Mouse (Mus musculus) MEL (cell line): ENCODE measurements around the gene Enpep. TPM values are rescaled to one million over a fixed set of nuclear protein-coding genes. Genes with fewer than 3 reads are reported as not detected.

ENCODE experiments used
- DNase-seq: peaks from one replicate; pipeline ENCODE4 v3.0.0; 2011; ENCODE audit warnings: low read depth, low spot score
- H3K27ac ChIP-seq: 2 replicates; pipeline ENCODE4 v1.5.1; 2012; ENCODE audit warnings: low read depth, mild to moderate bottlenecking, control low read depth, low read length, moderate library complexity; ENCODE audit not compliant: control insufficient read depth
- H3K27me3 ChIP-seq, 2 experiments: fragments of 150-350 bp in 1 of 2; sonication (generic) in 1 of 2; 2 replicates each; pipeline ENCODE4 v1.6.1; 2012; ENCODE audit warnings: low read length in 2 of 2, mild to moderate bottlenecking in 2 of 2, improper control_type of control experiment in 1 of 2, moderate library complexity in 1 of 2; ENCODE audit not compliant: insufficient read depth in 2 of 2, control insufficient read depth in 1 of 2
- H3K36me3 ChIP-seq, 2 experiments: 2 replicates each; pipeline ENCODE4 v1.6.1; 2012 to 2014; ENCODE audit warnings: low read length in 2 of 2, improper control_type of control experiment in 1 of 2, inconsistent platforms in 1 of 2, mild to moderate bottlenecking in 1 of 2; ENCODE audit not compliant: insufficient read depth in 2 of 2, control insufficient read depth in 1 of 2
- H3K4me1 ChIP-seq, 2 experiments: fragments of 150-350 bp in 1 of 2; sonication (generic) in 1 of 2; 2 replicates each; pipeline ENCODE4 v1.6.1; 2012; ENCODE audit warnings: low read length in 2 of 2, improper control_type of control experiment in 1 of 2, mild to moderate bottlenecking in 1 of 2; ENCODE audit not compliant: insufficient read depth in 2 of 2, control insufficient read depth in 1 of 2
- H3K4me3 ChIP-seq, 2 experiments: fragments of 150-350 bp in 1 of 2; sonication (generic) in 1 of 2; 2 replicates each; pipeline ENCODE4 v1.5.1; 2012; ENCODE audit warnings: low read depth in 2 of 2, low read length in 2 of 2, mild to moderate bottlenecking in 2 of 2, moderate library complexity in 2 of 2, control low read depth in 1 of 2, improper control_type of control experiment in 1 of 2; ENCODE audit not compliant: control insufficient read depth in 1 of 2, insufficient read depth in 1 of 2
- H3K79me2 ChIP-seq: 2 replicates; pipeline ENCODE4 v1.6.1; 2012; ENCODE audit warnings: mild to moderate bottlenecking, low read length, moderate library complexity; ENCODE audit not compliant: control insufficient read depth, poor library complexity, insufficient read depth
- H3K9ac ChIP-seq: 2 replicates; pipeline ENCODE4 v1.6.1; 2012; ENCODE audit warnings: low read depth, mild to moderate bottlenecking, control low read depth, low read length, moderate library complexity; ENCODE audit not compliant: control insufficient read depth, poor library complexity, severe bottlenecking
- H3K9me3 ChIP-seq: fragments of 150-350 bp; sonication (generic); replicated peaks from 2 replicates; pipeline ENCODE4 v1.6.1; 2012; ENCODE audit warnings: mild to moderate bottlenecking, low read length, improper control_type of control experiment, moderate library complexity; ENCODE audit not compliant: insufficient read depth
- CHD2 ChIP-seq: IDR thresholded peaks from 2 replicates; pipeline ENCODE4 v1.6.1; 2011; ENCODE audit warnings: low read length, improper control_type of control experiment
- CTCF ChIP-seq, 3 experiments: IDR thresholded peaks in 2 of 3; conservative IDR thresholded peaks in 1 of 3; 2 replicates each; pipeline ENCODE4 v1.5.1; 2011 to 2012; ENCODE audit warnings: low read length in 3 of 3, low read depth in 2 of 3, mild to moderate bottlenecking in 2 of 3, improper control_type of control experiment in 1 of 3, inconsistent platforms in 1 of 3, mixed read lengths in 1 of 3, moderate library complexity in 1 of 3; ENCODE audit not compliant: control insufficient read depth in 1 of 3, insufficient read depth in 1 of 3, poor library complexity in 1 of 3, severe bottlenecking in 1 of 3
- E2F4 ChIP-seq: IDR thresholded peaks from 2 replicates; pipeline ENCODE4 v1.6.1; 2011; ENCODE audit warnings: low read depth, low read length, improper control_type of control experiment, borderline replicate concordance
- EP300 ChIP-seq, 2 experiments: IDR thresholded peaks; 2 replicates each; pipeline ENCODE4 v1.6.1; 2011; ENCODE audit warnings: improper control_type of control experiment in 2 of 2, low read length in 2 of 2, low read depth in 1 of 2, mild to moderate bottlenecking in 1 of 2
- ETS1 ChIP-seq: IDR thresholded peaks from 2 replicates; pipeline ENCODE4 v1.6.1; 2012; ENCODE audit warnings: low read depth, mild to moderate bottlenecking, inconsistent platforms, low read length, improper control_type of control experiment, moderate library complexity
- GABPA ChIP-seq: IDR thresholded peaks from 2 replicates; pipeline ENCODE4 v1.6.1; 2012; ENCODE audit warnings: low read depth, mild to moderate bottlenecking, inconsistent platforms, low read length, improper control_type of control experiment, moderate library complexity
- GATA1 ChIP-seq: IDR thresholded peaks from 2 replicates; pipeline ENCODE4 v1.6.1; 2011; ENCODE audit warnings: low read depth, low read length, improper control_type of control experiment
- JUND ChIP-seq: IDR thresholded peaks from 2 replicates; pipeline ENCODE4 v1.6.1; 2011; ENCODE audit warnings: low read depth, mild to moderate bottlenecking, improper control_type of control experiment, low read length
- KAT2A ChIP-seq: conservative IDR thresholded peaks from 2 replicates; pipeline ENCODE4 v1.6.1; 2012; ENCODE audit warnings: low read depth, low read length, improper control_type of control experiment, inconsistent platforms
- MAFK ChIP-seq: IDR thresholded peaks from 2 replicates; pipeline ENCODE4 v1.6.1; 2011; ENCODE audit warnings: low read depth, mild to moderate bottlenecking, low read length, improper control_type of control experiment, borderline replicate concordance
- MAZ ChIP-seq: IDR thresholded peaks from 2 replicates; pipeline ENCODE4 v1.6.1; 2012; ENCODE audit warnings: low read depth, mild to moderate bottlenecking, inconsistent platforms, low read length, improper control_type of control experiment
- MEF2A ChIP-seq: IDR thresholded peaks from 2 replicates; pipeline ENCODE4 v1.6.1; 2014; ENCODE audit warnings: low read depth, mild to moderate bottlenecking, inconsistent platforms, low read length, improper control_type of control experiment; ENCODE audit not compliant: poor library complexity, insufficient replicate concordance, severe bottlenecking; ENCODE audit errors: extremely low read depth
- MXI1 ChIP-seq: IDR thresholded peaks from 2 replicates; pipeline ENCODE4 v1.6.1; 2011; ENCODE audit warnings: mild to moderate bottlenecking, low read depth, low read length, improper control_type of control experiment
- NRF1 ChIP-seq: IDR thresholded peaks from 2 replicates; pipeline ENCODE4 v1.6.1; 2014; ENCODE audit warnings: low read depth, mild to moderate bottlenecking, inconsistent platforms, low read length, improper control_type of control experiment, moderate library complexity; ENCODE audit not compliant: poor library complexity, insufficient read depth, severe bottlenecking
- POLR2A ChIP-seq, 2 experiments: IDR thresholded peaks; 2 replicates each; pipeline ENCODE4 v1.6.1; 2011 to 2012; ENCODE audit warnings: low read length in 2 of 2, mild to moderate bottlenecking in 2 of 2, control low read depth in 1 of 2, improper control_type of control experiment in 1 of 2, low read depth in 1 of 2, moderate library complexity in 1 of 2; ENCODE audit not compliant: control insufficient read depth in 1 of 2, insufficient read depth in 1 of 2, poor library complexity in 1 of 2
- POLR2AphosphoS2 ChIP-seq: IDR thresholded peaks from 2 replicates; pipeline ENCODE4 v1.6.1; 2011; ENCODE audit warnings: low read length, improper control_type of control experiment
- POLR2AphosphoS5 ChIP-seq: IDR thresholded peaks from 2 replicates; pipeline ENCODE4 v1.6.1; 2012; ENCODE audit warnings: low read depth, borderline replicate concordance, mild to moderate bottlenecking, inconsistent platforms, low read length, moderate library complexity, mixed read lengths
- RCOR1 ChIP-seq: IDR thresholded peaks from 2 replicates; pipeline ENCODE4 v1.6.1; 2012; ENCODE audit warnings: low read depth, mild to moderate bottlenecking, inconsistent platforms, low read length, improper control_type of control experiment
- TAL1 ChIP-seq: IDR thresholded peaks from 2 replicates; pipeline ENCODE4 v1.6.1; 2012; ENCODE audit warnings: mild to moderate bottlenecking, inconsistent platforms, low read length, moderate library complexity, mixed read lengths
- UBTF ChIP-seq: IDR thresholded peaks from 2 replicates; pipeline ENCODE4 v1.6.1; 2012; ENCODE audit warnings: low read depth, mild to moderate bottlenecking, inconsistent platforms, low read length, improper control_type of control experiment, moderate library complexity, borderline replicate concordance; ENCODE audit not compliant: insufficient read depth
- USF2 ChIP-seq, 2 experiments: IDR thresholded peaks; 2 replicates each; pipeline ENCODE4 v1.6.1; 2011 to 2012; ENCODE audit warnings: improper control_type of control experiment in 2 of 2, low read length in 2 of 2, borderline replicate concordance in 1 of 2, inconsistent platforms in 1 of 2, low read depth in 1 of 2, mild to moderate bottlenecking in 1 of 2; ENCODE audit not compliant: insufficient read depth in 1 of 2
- ZC3H11A ChIP-seq: IDR thresholded peaks from 2 replicates; pipeline ENCODE4 v1.6.1; 2012; ENCODE audit warnings: low read depth, mild to moderate bottlenecking, inconsistent platforms, low read length, improper control_type of control experiment
- ZMIZ1 ChIP-seq: IDR thresholded peaks from 2 replicates; pipeline ENCODE4 v1.6.1; 2012; ENCODE audit warnings: low read depth, mild to moderate bottlenecking, inconsistent platforms, low read length, improper control_type of control experiment, moderate library complexity
- ZNF384 ChIP-seq: IDR thresholded peaks from 2 replicates; pipeline ENCODE4 v1.6.1; 2012; ENCODE audit warnings: low read depth, mild to moderate bottlenecking, inconsistent platforms, low read length, improper control_type of control experiment
- polyA plus RNA-seq, 2 experiments: library from polyadenylated mRNA; stranded (reverse) in 1 of 2; unstranded in 1 of 2; fragments of >175 nt in 1 of 2; fragments of >200 nt in 1 of 2; gene quantifications; 2 replicates each; pipeline versions ENCODE4 v1.2.1 to v1.2.4; 2012; ENCODE audit warnings: low replicate concordance in 2 of 2, low read depth in 1 of 2; ENCODE audit not compliant: insufficient read length in 2 of 2, insufficient read depth in 1 of 2, missing spikeins in 1 of 2
- total RNA-seq: library from RNA; depleted of rRNA; stranded (reverse); fragments of 300-350 nt; gene quantifications from 2 replicates; pipeline ENCODE4 v1.2.3, GENCODE M21; 2012

Enpep gene
- total and polyA plus RNA-seq, 3 experiments, result not detected

DNA sequence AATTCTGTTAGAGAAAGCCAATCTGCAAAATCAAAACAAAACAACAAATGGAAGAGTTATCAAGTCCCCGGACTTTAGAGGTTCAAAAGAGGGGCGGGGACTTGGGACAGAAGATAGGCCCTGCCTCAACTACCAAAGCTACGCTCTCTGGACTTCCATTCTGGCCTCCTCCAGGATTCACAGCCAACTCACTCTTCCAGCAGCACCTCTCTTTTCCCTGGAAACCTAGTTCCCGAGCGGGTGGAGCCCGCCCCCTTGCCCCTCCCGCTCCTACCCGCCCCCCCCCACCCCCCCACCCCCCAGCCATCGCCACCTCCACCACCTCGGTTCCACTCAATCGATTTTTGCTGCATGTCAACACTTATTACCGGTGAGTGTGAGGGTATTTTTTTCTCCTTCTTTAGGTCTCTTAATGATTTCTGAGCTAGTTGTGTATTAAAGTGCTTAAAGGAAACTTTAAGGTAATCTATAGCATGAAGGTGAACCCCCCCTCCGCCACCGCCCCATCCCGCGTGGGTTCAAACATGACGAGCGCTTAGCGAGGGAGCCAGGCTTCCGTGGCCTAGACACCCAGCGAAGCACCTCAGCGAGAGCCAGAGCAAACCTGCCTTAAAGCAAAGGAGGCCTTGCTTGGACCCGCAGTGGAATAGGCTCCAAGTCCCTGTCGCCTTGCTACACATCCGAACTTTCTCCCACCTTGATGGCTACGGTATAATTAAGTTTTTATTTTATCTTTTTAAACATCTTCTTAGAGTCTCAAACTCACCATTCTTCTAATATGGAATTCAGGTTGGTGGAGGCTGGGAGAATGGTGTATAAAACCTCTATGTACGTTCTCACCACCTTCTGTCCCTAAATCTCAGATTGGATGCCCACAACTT, 110.9 kb downstream of the Enpep start:
- Histone ChIP-seq H3K27ac (no peak overlapping the region), H3K36me3 (no peaks in the 10 kb centered on the region), H3K9ac (no peak overlapping the region), H3K27me3 (no peaks in the 10 kb centered on the region), H3K9me3 (no peaks in the 10 kb centered on the region), H3K4me3 (no peak overlapping the region), H3K4me1 (no peaks in the 10 kb centered on the region), H3K79me2 (no peaks in the 10 kb centered on the region)
- DNase-seq, result no peak
- TF ChIP-seq TAL1, result no peak
- no peak for TF ChIP-seq E2F4
- TF ChIP-seq EP300 (IDR thresholded peaks at IDR 0.05; ENCODE audit: low read depth in 1 of 2, low read length in 2 of 2), result no peak
- TF ChIP-seq JUND, result no peak
- TF ChIP-seq ETS1, result no peak
- no peak for TF ChIP-seq NRF1
- no peak for TF ChIP-seq ZMIZ1
- TF ChIP-seq RCOR1, result no peak
- TF ChIP-seq MAZ, result no peak
- no peak for TF ChIP-seq UBTF
- TF ChIP-seq ZNF384, result no peak
- TF ChIP-seq ZC3H11A, result no peak
- no peak for TF ChIP-seq GABPA

- no peak overlapping the region for H3K27ac ChIP-seq
- no peaks in the 10 kb centered on the region for H3K4me1 ChIP-seq
- TF ChIP-seq USF2 (IDR thresholded peaks at IDR 0.05; ENCODE audit: borderline replicate concordance in 1 of 2, insufficient read depth in 1 of 2, low read depth in 1 of 2, low read length in 2 of 2) (no peak), CHD2 (no peak), TAL1 (no peak), POLR2A (IDR thresholded peaks at IDR 0.05; ENCODE audit: control insufficient read depth in 1 of 2, insufficient read depth in 1 of 2, low read depth in 1 of 2, low read length in 2 of 2, poor library complexity in 1 of 2) (no peak), ZC3H11A (no peak), CTCF (IDR thresholded peaks at IDR 0.05 in 2 of 3, conservative IDR thresholded peaks at IDR 0.05 in 1 of 3; ENCODE audit: control insufficient read depth in 1 of 3, insufficient read depth in 1 of 3, low read depth in 2 of 3, low read length in 3 of 3, poor library complexity in 1 of 3, severe bottlenecking in 1 of 3) (no peak), KAT2A (no peak), MAFK (no peak), MEF2A (no peak), POLR2AphosphoS2 (no peak), POLR2AphosphoS5 (no peak), GATA1 (no peak), MXI1 (no peak)
- no peak overlapping the region for H3K4me3 ChIP-seq
- H3K36me3 ChIP-seq, result no peaks in the 10 kb centered on the region
- no peaks in the 10 kb centered on the region for H3K79me2 ChIP-seq
- no peaks in the 10 kb centered on the region for H3K9me3 ChIP-seq
- H3K27me3 ChIP-seq, result no peaks in the 10 kb centered on the region
- no peak for DNase-seq
- H3K9ac ChIP-seq, result no peak overlapping the region
These were observed 111.7 kb downstream of the Enpep start for GRCm38 (mm10) chr3:129220681-129221379.
